Mouse (Mus musculus): ENCODE measurements around the gene Spint4.
"Not testable (repeated sequence)": the region's sequence is repeated elsewhere in the genome, so short reads cannot be mapped to it uniquely, and the experiment has no call there.

Gene Spint4

GRCm38 (mm10) chr2:164698201-164698600 is at the start of gene Spint4:
Gene Spint4, plus strand, starts transcription at chr2:164698501.
- DNase-seq = no peak

- peak; percentile 40 to 51 for DNase-seq
Observed at GRCm38 (mm10) chr2:164655858-164656257, 42.4 kb upstream of the Spint4 start, which contains the start of gene Wfdc10. Gene Wfdc10, plus strand, starts transcription at chr2:164656046.

GRCm38 (mm10) chr2:164656483-164656882 is 41.8 kb upstream of the Spint4 start, which contains the start of gene Wfdc9:
Gene Wfdc9, minus strand, starts transcription at chr2:164656583.
- no peak for DNase-seq

GRCm38 (mm10) chr2:164664851-164665250 is 33.5 kb upstream of the Spint4 start:
- DNase-seq = no peak

GRCm38 (mm10) chr2:164670261-164670660 is 28.0 kb upstream of the Spint4 start:
- DNase-seq = no peak

- no peak for DNase-seq
Observed at GRCm38 (mm10) chr2:164670938-164671337, 27.4 kb upstream of the Spint4 start.

- no peak for DNase-seq
Observed at GRCm38 (mm10) chr2:164673987-164674386, 24.3 kb upstream of the Spint4 start, which contains the start of gene Wfdc11. Gene Wfdc11, minus strand, starts transcription at chr2:164674087.

- no peak for DNase-seq
Observed at GRCm38 (mm10) chr2:164676103-164676502, 22.2 kb upstream of the Spint4 start.

- DNase-seq = peak in 1 of 2 experiments; percentile 9
Observed at GRCm38 (mm10) chr2:164676916-164677685, 21.2 kb upstream of the Spint4 start.

- peak; percentile 65 to 79 for DNase-seq
Observed at GRCm38 (mm10) chr2:164678848-164679625, 19.3 kb upstream of the Spint4 start.

- DNase-seq = peak; percentile 47 to 56
Observed at GRCm38 (mm10) chr2:164679906-164680305, 18.4 kb upstream of the Spint4 start.

GRCm38 (mm10) chr2:164684807-164685206 is 13.5 kb upstream of the Spint4 start, which contains the start of gene Wfdc13:
Gene Wfdc13, plus strand, starts transcription at chr2:164685107.
- no peak for DNase-seq

- DNase-seq = no peak
Observed at GRCm38 (mm10) chr2:164700959-164701358, 2.7 kb downstream of the Spint4 start.

GRCm38 (mm10) chr2:164701761-164702160 is 3.5 kb downstream of the Spint4 start:
- no peak for DNase-seq

GRCm38 (mm10) chr2:164704235-164704634 is 5.9 kb downstream of the Spint4 start:
- DNase-seq = no peak

- DNase-seq = no peak
Observed at GRCm38 (mm10) chr2:164705328-164705727, 7.0 kb downstream of the Spint4 start.

GRCm38 (mm10) chr2:164705991-164706390 is 7.7 kb downstream of the Spint4 start:
- no peak for DNase-seq

- no peak for DNase-seq
Observed at GRCm38 (mm10) chr2:164715005-164715404, 16.7 kb downstream of the Spint4 start, which contains the start of gene Spint5. Gene Spint5, plus strand, starts transcription at chr2:164715305.

GRCm38 (mm10) chr2:164716194-164716786 is 18.0 kb downstream of the Spint4 start:
- not testable (repeated sequence) for DNase-seq

- no peak for DNase-seq
Observed at GRCm38 (mm10) chr2:164723276-164723675, 25.0 kb downstream of the Spint4 start.

GRCm38 (mm10) chr2:164725895-164726619 is 27.8 kb downstream of the Spint4 start:
- DNase-seq = peak; percentile 57 to 59

GRCm38 (mm10) chr2:164731719-164732118 is 33.4 kb downstream of the Spint4 start:
- DNase-seq = no peak
